Mouse (Mus musculus) bone marrow macrophage, adult 2 months (primary cell): ENCODE measurements around the gene Mxd1. TPM values are rescaled to one million over a fixed set of nuclear protein-coding genes. Genes with fewer than 3 reads are reported as not detected.

Experiments used
- H3K27ac ChIP-seq: 2 replicates; pipeline ENCODE4 v1.5.1; 2012; ENCODE audit warnings: low read depth, low read length; ENCODE audit not compliant: insufficient read depth
- H3K4me1 ChIP-seq: 2 replicates; pipeline ENCODE4 v1.6.1; 2012; ENCODE audit warnings: low read length; ENCODE audit not compliant: control insufficient read depth, insufficient read depth
- H3K4me3 ChIP-seq: 2 replicates; pipeline ENCODE4 v1.5.1; 2012; ENCODE audit warnings: mild to moderate bottlenecking, low read length, moderate library complexity; ENCODE audit not compliant: insufficient read depth
- CTCF ChIP-seq: IDR thresholded peaks from 2 replicates; pipeline ENCODE4 v1.5.1; 2012; ENCODE audit warnings: low read depth, mild to moderate bottlenecking, low read length, moderate library complexity
- POLR2A ChIP-seq: IDR thresholded peaks from 2 replicates; pipeline ENCODE4 v1.6.1; 2012; ENCODE audit warnings: mild to moderate bottlenecking, low read depth, low read length, borderline replicate concordance
- polyA plus RNA-seq: library from polyadenylated mRNA; stranded (reverse); fragments of >200 nt; gene quantifications from 2 replicates; pipeline ENCODE4 v1.2.4, GENCODE M21; 2012; ENCODE audit not compliant: missing spikeins, insufficient read depth, insufficient read length

The Mxd1 gene
- polyA plus RNA-seq, 1 experiment: 25.3 TPM

DNA sequence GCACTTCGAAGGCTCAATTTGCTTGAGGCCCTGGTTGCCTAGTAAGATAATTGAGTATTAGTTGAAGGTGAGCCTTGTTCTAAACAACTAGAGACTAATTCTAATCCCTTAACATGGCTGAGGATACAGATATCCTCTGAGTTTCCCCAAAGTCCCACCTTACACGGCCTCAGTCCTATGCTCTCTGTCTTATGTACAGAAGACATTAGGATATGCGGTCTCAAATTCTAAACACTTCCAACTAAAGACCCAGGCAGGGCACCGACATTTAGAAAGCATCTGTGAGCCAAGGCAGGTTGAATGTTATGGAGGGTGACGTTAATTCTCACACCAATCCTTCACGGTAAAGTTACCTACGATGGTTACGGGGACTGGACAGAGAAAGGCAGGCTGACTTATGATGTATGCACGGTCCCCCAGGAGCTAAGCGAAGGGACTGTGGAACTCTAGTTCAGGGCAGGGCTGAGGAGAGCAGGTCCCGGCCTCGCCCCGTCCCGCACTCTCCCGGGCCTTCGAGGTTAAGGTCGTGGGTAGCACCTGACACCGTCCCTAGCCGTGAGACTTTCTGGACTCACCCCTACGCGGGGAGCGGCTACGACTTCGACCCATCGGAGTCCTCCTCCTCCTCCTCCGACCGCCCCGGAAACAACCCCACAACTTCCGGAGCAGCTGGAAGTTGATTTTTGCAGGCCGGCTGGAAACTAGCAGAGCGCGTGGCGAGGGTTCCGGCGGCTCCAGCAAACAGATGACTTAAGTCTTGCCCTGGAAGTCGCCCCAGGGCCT, 15.1 kb upstream of the Mxd1 start, which contains the start of gene Snrnp27:
TSS of gene Snrnp27 (minus strand) at position 651 of the 783 bp plus-strand sequence.
- peak within 1 kb of the TSS; percentile 62 for H3K27ac ChIP-seq
- H3K4me1 ChIP-seq: peaks cover 6% of the 10 kb centered on the region; the same call in 1 of the 2 replicates
- H3K4me3 ChIP-seq: peak within 1 kb of the TSS; percentile 67
- TF ChIP-seq POLR2A (no peak), CTCF (no peak)

DNA sequence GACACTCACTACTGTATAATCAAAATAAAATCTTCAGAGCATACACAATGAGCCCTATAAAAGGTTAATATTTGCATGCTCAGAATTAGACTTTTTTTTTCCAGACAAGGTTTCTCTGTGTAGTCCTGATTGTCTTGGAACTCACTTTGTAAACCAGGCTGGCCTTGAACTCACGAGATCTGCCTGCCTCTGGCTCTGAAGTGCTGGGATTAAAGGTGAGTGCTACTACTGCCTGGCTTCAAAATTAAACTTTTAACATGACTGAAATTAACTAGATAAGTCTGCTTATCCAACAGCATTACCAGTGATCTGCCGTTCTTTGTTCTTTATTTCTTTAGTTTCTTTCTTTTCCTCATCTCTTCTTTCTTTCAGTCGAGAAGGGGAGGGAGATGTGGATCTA, 12.3 kb upstream of the Mxd1 start:
- no peak for TF ChIP-seq CTCF
- no peak overlapping the region for H3K4me3 ChIP-seq
- H3K4me1 ChIP-seq: peaks cover 6% of the 10 kb centered on the region; the same call in 1 of the 2 replicates
- no peak overlapping the region for H3K27ac ChIP-seq

DNA sequence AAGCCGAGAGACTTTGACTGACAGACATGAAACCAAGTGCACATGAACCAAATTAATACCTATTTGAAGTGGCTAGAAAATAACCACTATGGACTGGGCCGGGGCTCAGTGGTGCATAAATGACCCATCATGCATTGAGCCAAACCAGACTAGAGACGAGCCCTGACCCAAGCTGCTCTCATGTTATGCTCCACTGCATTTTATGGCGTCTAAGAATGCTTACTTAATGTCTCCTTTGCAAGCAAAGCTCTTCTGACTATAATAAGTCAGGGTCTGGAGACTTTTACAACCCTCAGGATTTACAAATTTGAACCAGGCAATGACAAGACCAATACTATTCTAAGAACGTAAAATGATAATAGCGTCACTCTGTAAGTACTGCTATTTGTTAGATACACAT, 9.4 kb upstream of the Mxd1 start:
- Histone ChIP-seq H3K4me3 (no peak overlapping the region), H3K4me1 (peaks cover 1% of the 10 kb centered on the region; the same call in 1 of the 2 replicates), H3K27ac (no peak overlapping the region)
- TF ChIP-seq CTCF (no peak), POLR2A (no peak)

DNA sequence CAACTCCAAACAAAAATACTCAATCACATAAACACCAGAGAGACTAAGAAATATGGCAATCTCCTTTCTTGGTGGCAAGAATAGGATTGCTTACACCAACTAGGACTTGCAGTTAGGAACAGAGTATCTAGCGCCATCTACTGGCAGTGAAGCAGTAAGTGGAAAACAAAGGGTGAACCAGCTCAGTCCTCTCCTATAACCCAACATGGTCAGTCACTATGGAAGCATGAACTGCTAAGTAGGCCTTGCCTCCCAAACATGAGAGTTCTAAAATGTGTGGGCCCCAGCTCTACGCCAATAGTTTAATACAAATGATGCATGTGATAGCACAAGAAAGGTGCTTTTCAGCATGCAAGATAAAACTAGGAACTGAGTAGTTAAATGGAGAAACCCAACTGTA, 1.9 kb upstream of the Mxd1 start:
- Histone ChIP-seq H3K27ac (no peak overlapping the region), H3K4me3 (no peak overlapping the region), H3K4me1 (peaks cover 16% of the 10 kb centered on the region)
- no peak for TF ChIP-seq POLR2A
- TF ChIP-seq CTCF: no peak

DNA sequence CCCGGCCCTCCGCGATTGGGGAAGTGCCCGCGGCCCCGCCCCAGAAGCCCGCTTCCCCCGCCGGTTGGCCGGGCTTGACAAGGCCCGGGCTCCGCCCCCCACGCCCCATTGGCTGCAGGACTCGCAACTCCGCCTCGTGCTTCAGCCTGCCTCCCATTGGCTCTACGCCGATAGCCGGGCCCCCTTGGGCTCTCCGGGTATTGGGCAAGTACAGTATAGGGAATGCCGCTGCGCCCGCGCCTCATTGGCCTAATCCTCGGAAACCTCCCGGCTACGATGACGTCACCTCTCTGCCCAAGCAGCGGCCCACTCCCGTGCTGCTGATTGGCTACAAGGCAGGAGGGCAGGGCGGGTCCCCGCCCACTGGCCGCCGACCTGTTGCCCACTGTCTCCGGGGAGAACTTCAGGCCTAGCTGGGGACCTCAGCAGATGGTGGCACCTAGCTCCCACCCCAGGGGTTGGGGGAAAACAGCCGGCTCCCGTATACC, 323 bp upstream of the Mxd1 start:
- peaks cover 29% of the 10 kb centered on the region for H3K4me1 ChIP-seq
- H3K27ac ChIP-seq: peak overlapping the region; percentile 49; the same call in 1 of the 2 replicates
- peak overlapping the region; percentile 64 for H3K4me3 ChIP-seq
- TF ChIP-seq CTCF: no peak
- 0 out of 2 replicates have a peak, but pooled peaks have one; percentile 36 for TF ChIP-seq POLR2A

DNA sequence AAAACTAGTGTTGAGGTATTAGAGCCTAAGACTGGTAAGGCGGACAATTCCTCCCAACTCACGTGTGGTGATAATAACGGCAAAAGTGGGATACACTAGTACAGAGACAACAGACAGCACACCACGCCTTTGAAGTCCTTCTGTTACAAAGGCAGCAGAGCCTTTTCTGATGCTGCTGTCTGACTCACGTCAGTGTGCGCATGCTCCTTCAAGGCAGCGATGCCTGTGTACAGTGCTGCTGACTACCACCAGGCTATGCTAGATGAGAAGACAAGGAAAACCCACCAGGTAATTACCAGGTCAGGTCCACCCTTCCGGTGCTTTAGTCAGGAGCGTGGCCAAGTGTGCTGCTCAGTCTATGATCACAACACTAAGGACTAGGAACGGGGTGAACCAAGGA, 1.9 kb downstream of the Mxd1 start:
- TF ChIP-seq CTCF: no peak
- no peak for TF ChIP-seq POLR2A
- H3K4me3 ChIP-seq: no peak overlapping the region
- peaks cover 31% of the 10 kb centered on the region for H3K4me1 ChIP-seq
- H3K27ac ChIP-seq: no peak overlapping the region

DNA sequence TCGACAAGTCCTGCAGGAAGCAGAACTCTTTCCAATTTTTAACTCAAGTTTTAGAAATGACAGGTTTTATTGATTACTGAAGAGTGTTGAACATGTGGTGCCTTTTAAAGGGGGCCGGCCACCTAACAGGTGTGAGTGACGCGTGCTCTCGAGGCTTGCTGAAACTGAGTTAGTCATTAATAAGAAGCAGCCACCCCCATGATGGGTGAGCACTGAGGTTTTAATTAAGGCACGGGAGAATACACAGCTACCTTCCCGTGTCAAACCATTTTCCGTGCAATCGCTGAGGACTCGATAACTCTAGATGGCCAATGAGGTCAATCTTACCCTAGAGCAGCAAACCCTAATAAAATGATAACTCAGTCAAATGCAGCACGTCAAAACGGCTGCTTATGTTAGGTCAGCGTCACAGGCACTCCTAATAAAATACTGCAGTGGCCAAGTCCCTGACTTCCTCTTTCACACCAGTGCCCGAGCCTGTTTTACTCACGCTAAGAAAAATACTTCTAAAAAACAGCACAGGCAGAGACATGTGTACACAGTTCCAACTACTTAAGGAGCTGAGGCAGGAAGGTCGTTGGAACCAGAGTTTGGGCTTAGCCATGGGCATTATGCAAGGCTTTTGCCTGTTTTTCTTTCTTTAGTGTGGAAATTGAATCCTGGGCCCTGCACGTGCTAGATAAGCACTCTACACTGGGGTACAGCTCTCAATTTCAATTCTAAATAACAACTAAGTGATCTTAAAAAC, 3.2 kb downstream of the Mxd1 start:
- TF ChIP-seq POLR2A: no peak
- no peak for TF ChIP-seq CTCF
- Histone ChIP-seq H3K27ac (peak overlapping the region; percentile 69), H3K4me1 (peaks cover 37% of the 10 kb centered on the region), H3K4me3 (peak overlapping the region; percentile 15)

DNA sequence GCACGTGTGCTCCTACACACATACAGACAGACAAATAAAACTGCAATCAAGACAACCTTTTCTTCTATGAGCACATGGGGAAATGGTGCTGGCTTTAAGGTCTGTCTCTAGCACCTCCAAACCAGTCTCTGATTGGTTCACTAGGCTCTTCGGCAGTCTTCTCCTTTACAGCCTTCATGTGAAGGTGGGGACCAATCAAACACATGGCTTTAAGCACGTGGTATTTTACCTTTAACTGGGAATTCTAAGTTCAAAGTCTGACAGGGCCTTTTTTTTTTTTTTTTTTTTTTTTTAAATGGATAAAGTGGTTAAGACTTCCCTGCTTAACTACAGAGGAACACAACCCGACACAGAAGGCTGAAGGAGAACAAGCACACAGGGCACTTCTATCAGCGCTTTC, 3.9 kb downstream of the Mxd1 start:
- TF ChIP-seq POLR2A (no peak), CTCF (no peak)
- Histone ChIP-seq H3K4me1 (peaks cover 42% of the 10 kb centered on the region), H3K27ac (no peak overlapping the region), H3K4me3 (no peak overlapping the region)

DNA sequence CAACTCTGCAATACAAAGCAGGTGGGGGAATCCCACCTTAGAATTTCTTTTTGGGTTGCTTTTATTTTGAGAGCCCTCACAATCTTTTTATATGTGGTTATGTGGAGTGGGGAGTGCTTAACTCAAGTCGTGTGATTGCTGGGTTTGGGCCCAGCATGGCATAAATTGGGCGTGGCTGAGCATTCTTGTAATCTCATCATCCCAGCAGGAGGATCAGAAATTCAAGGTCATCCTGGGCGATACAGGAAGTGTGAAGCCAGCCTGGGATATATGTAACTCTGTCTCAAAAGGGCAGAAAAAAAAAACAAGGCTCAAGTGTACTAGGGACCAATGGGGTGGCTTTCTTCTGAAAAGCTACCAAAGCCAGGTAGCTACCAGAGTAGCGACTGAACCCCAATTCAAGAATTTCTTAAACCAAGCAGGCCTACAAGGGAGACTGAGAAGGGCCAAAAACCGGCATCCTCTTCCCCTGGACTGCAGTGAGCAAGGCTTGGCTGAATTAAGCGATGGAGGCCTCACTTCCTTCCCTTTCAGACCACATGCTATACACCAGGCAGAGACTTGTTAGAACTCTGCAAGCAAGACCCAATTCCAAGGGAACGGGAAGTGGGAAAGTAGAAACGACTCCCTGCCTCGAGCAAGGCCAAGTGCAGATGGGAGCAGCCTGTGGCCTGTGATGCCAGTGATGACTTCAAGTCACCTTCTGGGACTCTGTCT, 8.6 kb downstream of the Mxd1 start:
- Histone ChIP-seq H3K27ac (peak overlapping the region; percentile 88), H3K4me1 (peaks cover 36% of the 10 kb centered on the region), H3K4me3 (no peak overlapping the region)
- no peak for TF ChIP-seq POLR2A
- TF ChIP-seq CTCF: no peak

DNA sequence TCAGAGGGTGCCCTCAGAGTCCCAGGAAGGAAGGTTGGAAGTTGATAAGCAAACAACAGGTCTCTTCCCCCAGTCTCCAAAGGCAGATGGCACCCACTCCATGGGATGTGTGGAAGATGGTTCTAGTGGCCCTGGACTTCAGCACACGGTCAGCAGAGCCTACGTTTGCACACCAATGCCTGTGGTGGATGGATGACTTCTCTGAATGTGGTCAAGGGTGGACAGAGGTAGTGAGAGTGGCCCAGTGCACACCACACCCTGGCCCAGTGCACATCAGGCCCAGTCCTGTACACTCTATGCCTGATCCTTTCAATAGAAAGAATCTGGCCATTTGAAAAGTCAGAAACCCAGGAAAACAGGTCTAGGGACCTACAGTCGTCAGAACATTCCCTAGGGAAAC, 10.5 kb downstream of the Mxd1 start:
- no peak overlapping the region for H3K4me3 ChIP-seq
- peaks cover 36% of the 10 kb centered on the region for H3K4me1 ChIP-seq
- H3K27ac ChIP-seq: no peak overlapping the region
- TF ChIP-seq CTCF (no peak), POLR2A (no peak)
